Mouse (Mus musculus): ENCODE measurements at regions not wholly inside any gene's neighbourhood (a gene's known extent, or its start where the extent isn't known, plus 50 kb on each side); places are given as distances from the start of the nearest gene placed in this dataset.

- TF ChIP-seq CTCF (IDR thresholded peaks at IDR 0.05; ENCODE audit: control insufficient read depth, insufficient read depth, low read length) (no peak), POLR2A (IDR thresholded peaks at IDR 0.05; ENCODE audit: borderline replicate concordance, control insufficient read depth, low read depth, low read length) (no peak)
Measured at GRCm38 (mm10) chr4:8413307-8413706, 174.5 kb upstream of the Car8 start.

All from bone marrow, adult 2 months (tissue).